Mouse (Mus musculus) cerebellum, adult 11 months (tissue): ENCODE measurements around the gene Slc18a3.

Source experiments
- DNase-seq: peaks from one replicate; pipeline ENCODE4 v3.0.0; 2022

Gene Slc18a3

DNA sequence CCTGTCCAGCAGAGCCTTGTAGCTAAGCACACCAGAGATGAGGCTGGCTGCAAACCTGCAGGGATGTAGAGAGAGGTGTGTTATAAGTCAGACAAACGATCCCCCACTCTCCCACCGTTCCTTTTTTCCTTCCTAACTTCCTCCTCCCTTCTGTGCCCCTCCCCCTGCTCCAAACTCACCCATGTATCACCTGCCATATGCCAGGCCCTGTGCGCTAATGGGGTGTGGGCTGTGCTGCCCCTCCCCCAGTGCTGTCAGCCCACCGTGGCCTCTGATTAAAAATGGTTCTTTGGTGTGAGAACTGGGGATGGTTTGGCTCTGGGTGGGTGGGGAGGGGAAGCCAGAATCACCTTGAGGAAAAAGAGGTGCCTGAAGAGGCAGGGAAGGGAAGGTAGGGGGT, 12.1 kb downstream of the Slc18a3 start:
- no peak for DNase-seq

DNA sequence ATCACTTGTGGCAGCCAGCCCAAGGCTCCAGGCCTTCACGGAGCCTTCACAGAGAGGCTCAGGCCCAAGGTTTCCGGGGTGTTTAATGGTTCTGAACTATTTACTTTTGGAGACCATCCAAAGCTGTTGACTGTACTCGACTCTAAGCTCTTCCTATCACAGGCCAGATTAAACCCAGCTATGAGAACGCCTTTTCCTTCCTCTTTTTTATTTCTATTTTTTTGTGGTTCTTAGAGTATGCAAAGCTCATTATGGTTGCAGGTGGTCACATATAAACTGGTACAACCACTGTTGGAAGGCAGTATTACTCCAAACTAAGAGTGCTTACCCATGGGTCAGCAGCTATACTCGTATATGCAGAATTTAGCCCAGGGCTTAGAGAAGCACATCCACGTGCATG, 17.7 kb downstream of the Slc18a3 start:
- DNase-seq = no peak

DNA sequence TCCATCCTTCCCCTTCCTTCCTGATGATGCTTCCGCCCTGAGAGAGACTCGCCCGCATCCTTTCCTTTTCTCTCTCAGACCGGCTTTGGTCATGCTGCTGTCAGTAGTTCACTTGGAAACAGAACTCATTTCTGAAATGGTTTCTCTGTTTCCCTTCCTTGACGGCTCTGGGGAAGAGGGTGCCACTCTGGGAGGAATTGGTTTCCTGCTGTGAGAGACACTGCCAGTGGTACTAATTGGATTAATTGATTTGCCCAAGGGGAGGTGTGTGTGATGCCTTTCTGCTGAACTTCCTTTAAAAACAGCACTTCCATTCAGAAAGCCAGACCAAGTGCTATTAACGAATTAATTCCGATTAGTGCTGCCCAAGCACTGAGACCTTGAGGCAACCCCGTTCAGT, 21.2 kb downstream of the Slc18a3 start:
- no peak for DNase-seq

DNA sequence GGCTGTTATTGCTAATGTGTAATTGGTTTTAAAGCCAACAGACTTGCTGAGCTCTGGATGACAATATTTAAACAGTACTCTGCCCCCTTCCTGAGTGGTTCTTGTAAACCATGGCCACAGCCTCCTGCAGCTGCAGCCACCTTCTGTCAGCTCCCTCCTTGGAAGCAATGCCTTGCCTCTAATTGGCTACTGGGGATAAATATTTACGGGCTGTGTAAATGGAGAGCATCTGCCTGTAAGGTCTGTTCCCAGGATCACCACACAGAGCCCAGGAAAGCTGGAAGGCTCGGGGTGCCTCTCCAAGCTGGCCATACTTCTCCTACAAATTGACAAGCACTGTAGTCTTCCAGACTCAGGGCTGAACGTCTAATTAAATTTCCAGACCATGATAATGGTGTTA, 24.9 kb downstream of the Slc18a3 start:
- DNase-seq = no peak

DNA sequence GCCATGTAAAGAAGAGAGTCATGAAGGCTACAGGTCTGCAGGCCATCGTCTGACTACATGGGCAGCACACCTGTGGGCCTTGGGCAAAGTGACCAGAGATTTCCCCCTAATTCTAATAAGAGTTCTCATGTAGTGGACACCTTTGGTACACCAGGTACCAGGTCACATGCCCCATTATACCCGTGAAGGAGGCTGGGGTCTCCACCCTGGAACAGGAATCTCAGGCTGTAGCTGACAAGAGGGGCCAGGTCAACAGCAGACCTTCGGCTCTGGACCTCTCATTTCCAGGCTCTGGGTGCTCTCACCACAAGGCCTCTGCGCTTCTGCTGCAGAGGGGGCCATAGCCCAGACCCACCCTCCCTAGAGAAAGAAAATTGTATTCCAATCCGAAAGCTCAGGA, 25.3 kb downstream of the Slc18a3 start:
- DNase-seq = no peak

DNA sequence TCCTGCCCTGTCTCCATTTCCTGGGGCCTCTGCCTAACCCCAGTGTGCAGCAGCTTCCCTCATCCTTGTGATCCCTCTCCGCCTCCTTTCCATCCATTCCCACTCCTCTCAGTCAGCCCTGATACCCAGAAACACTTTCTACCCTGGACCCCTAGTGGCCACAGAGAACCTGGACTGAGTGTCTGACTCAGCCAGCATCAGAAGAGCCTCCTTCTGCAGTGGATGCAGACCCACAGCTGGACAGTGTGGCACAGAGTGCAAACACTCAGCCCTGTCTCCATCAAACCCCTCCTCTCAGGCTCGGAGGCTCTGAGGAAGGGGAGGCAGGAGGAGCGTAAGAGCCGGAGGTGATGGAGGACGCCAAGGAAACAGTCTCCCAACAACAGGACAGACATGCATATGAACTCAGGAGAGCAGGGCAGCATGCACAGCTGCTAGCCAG, 27.3 kb downstream of the Slc18a3 start:
- DNase-seq = no peak

DNA sequence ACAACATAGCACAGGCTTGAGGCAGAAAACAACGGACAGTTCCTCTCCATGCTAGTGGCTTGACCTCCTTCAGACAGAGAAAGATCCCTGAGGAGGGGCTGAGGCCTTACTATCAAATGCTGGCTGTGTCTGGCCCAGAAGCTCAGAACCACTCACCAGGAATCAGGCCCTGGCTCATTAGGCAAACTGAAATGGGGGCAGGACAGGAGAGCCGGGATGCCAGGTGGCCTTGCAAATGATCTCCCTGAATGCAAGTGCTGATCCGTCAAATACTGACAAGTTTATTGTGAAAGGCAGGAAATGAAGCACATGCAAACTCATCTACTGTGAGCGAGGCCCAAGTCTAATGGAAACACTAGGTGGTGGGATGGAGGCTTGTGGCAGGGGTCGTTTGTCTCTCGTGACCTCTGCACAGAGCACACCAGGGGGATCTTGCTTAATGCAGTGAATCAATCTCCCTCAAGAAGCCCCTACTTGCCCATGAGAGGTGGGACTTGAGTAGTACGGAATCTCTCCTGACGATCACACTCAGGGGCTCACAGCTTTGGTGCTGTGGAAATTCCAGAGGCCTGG, 35.5 kb downstream of the Slc18a3 start:
- DNase-seq = no peak

DNA sequence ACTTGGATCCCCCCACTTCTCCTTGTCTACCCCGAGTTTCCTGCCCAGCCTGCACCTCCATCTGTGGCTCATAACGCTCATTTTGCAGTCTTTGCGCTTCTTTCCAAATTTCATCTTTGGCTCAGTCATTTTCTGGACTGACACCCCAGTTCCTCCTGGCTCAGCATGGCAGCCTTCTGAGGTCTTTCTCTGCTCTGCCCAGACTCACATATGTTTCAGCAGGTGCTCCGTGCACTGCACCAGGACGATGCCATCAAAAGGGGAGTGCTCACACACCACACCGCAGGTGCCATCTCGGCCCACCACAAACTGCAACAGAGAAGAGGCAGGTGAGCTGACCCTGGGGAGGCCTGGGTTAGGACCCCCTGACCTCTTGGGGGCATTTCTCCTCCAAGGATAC, 40.7 kb downstream of the Slc18a3 start:
- peak; percentile 41 for DNase-seq

DNA sequence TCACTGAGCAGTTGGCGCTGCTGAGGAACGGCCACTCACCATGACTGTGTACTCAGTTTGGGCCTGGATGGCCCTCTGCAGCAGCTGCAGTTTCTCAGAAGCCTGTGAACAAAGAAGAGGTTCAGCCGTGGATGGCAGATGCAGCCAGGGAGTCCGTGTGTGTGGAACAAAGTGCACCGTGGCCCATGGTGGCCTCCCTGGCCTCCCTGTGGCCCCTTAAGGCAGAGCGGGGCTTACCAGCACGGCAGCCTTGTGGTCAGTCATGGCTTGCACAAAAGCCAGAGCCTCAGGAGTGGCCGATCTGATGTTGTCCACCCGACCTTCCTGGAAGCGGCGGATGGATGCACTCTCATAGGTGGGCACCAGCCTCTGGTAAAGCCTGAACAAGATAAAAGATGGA, 45.9 kb downstream of the Slc18a3 start:
- no peak for DNase-seq
